ENCODE assay signal across 8 mouse cellular contexts in the genomic region with DNA sequence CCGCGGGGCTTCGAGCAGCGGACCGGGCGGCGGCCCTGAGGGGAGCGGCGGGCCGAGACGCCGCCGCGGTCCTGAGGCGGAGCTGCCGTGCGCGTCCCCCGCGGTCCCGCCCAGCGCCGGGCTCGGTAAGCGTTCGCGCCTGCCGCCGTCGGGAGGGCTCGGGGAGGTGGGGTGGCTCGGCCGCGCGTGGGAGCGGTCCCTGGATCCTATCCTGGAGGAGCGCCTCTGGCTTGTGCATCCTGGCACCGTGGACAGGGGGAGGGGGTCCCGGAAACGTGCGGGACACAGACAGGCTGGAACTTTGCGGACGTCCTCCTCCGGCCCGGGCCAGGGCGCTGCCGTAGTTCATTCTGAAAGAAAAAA. TPM values are rescaled to one million over a fixed set of nuclear protein-coding genes. Genes with fewer than 3 reads are reported as not detected.
DNase-seq lines count a peak whose midpoint lies in the region; ATAC-seq and TF ChIP-seq lines count a peak whose summit lies in the region.

No protein-coding gene starts in this region.

- H3K9me3 ChIP-seq in embryonic facial prominence, embryonic 12.5 days: no peaks in the 10 kb centered on the region
- H3K9me3 ChIP-seq in heart, embryonic 10.5 days: no peaks in the 10 kb centered on the region
- no peaks in the 10 kb centered on the region for H3K9me3 ChIP-seq in kidney, embryonic 14.5 days (ENCODE audit: control insufficient read depth, low read length)
- no peaks in the 10 kb centered on the region for H3K9me3 ChIP-seq in midbrain, embryonic 15.5 days
- H3K9me3 ChIP-seq in stomach, embryonic 15.5 days: no peaks in the 10 kb centered on the region

- H3K36me3 ChIP-seq in thymus, adult 2 months (ENCODE audit: control insufficient read depth, insufficient read depth, low read length): no peaks in the 10 kb centered on the region
- no peaks in the 10 kb centered on the region for H3K36me3 ChIP-seq in embryonic facial prominence, embryonic 12.5 days
- H3K36me3 ChIP-seq in heart, embryonic 10.5 days: no peaks in the 10 kb centered on the region
- H3K36me3 ChIP-seq in kidney, embryonic 14.5 days (ENCODE audit: control insufficient read depth, insufficient read depth, low read length): no peaks in the 10 kb centered on the region; the same call in 1 of the 2 replicates
- H3K36me3 ChIP-seq in midbrain, embryonic 15.5 days (replicated peaks): no peaks in the 10 kb centered on the region
- H3K36me3 ChIP-seq in stomach, embryonic 15.5 days: no peaks in the 10 kb centered on the region; the same call in 1 of the 2 replicates

- no peaks in the 10 kb centered on the region; the same call in 1 of the 2 replicates for H3K27me3 ChIP-seq in thymus, adult 2 months (ENCODE audit: control insufficient read depth, insufficient read depth, low read length)
- H3K27me3 ChIP-seq in embryonic facial prominence, embryonic 12.5 days: no peaks in the 10 kb centered on the region
- H3K27me3 ChIP-seq in heart, embryonic 10.5 days (ENCODE audit: insufficient read depth, poor library complexity, severe bottlenecking): peaks cover 10% of the 10 kb centered on the region; the same call in 1 of the 2 replicates
- H3K27me3 ChIP-seq in kidney, embryonic 14.5 days (ENCODE audit: control insufficient read depth, insufficient read depth, low read length): no peaks in the 10 kb centered on the region
- 0 out of 2 replicates have a peak, but pooled peaks cover 7% of the 10 kb centered on the region for H3K27me3 ChIP-seq in midbrain, embryonic 15.5 days (replicated peaks)
- no peaks in the 10 kb centered on the region for H3K27me3 ChIP-seq in stomach, embryonic 15.5 days (replicated peaks)

- ATAC-seq in embryonic facial prominence, embryonic 12.5 days (ENCODE audit: insufficient number of reproducible peaks, insufficient read depth, low FRiP score, low TSS enrichment): peak; percentile 74
- ATAC-seq in kidney, embryonic 14.5 days (ENCODE audit: low FRiP score, low TSS enrichment): peak; percentile 83
- peak; percentile 87 for ATAC-seq in midbrain, embryonic 15.5 days (replicated peaks)
- ATAC-seq in stomach, embryonic 15.5 days (ENCODE audit: insufficient read depth, low FRiP score, low read depth): peak; percentile 88

- no peak overlapping the region for H3K27ac ChIP-seq in thymus, adult 2 months (ENCODE audit: control insufficient read depth, insufficient read depth, low read length)
- peak overlapping the region; percentile 79 for H3K27ac ChIP-seq in embryonic facial prominence, embryonic 12.5 days
- H3K27ac ChIP-seq in heart, embryonic 10.5 days: peak overlapping the region; percentile 92
- H3K27ac ChIP-seq in kidney, embryonic 14.5 days (ENCODE audit: low read depth, low read length): peak overlapping the region; percentile 73; the same call in 1 of the 2 replicates
- peak overlapping the region; percentile 82 for H3K27ac ChIP-seq in midbrain, embryonic 15.5 days
- peak overlapping the region; percentile 89 for H3K27ac ChIP-seq in stomach, embryonic 15.5 days

- DNase-seq in thymus, adult 2 months: peak; percentile 73
- DNase-seq in thymus, postnatal 25 days: no peak
- peak; percentile 88 for DNase-seq in heart, embryonic 10.5 days (ENCODE audit: low spot score)
- DNase-seq in liver: peak; percentile 84

- H3K4me3 ChIP-seq in thymus, adult 2 months (ENCODE audit: control insufficient read depth, insufficient read depth, low read length): peak overlapping the region; percentile 93
- H3K4me3 ChIP-seq in embryonic facial prominence, embryonic 12.5 days: peak overlapping the region; percentile 84
- H3K4me3 ChIP-seq in heart, embryonic 10.5 days: peak overlapping the region; percentile 80
- peak overlapping the region; percentile 80 for H3K4me3 ChIP-seq in kidney, embryonic 14.5 days (ENCODE audit: low read length)
- H3K4me3 ChIP-seq in midbrain, embryonic 15.5 days: peak overlapping the region; percentile 70
- peak overlapping the region; percentile 88 for H3K4me3 ChIP-seq in stomach, embryonic 15.5 days (replicated peaks)

- peaks cover 15% of the 10 kb centered on the region for H3K4me1 ChIP-seq in thymus, adult 2 months (replicated peaks; ENCODE audit: control insufficient read depth, insufficient read depth, low read length)
- H3K4me1 ChIP-seq in embryonic facial prominence, embryonic 12.5 days: peaks cover 15% of the 10 kb centered on the region
- peaks cover 37% of the 10 kb centered on the region for H3K4me1 ChIP-seq in heart, embryonic 10.5 days
- peaks cover 14% of the 10 kb centered on the region for H3K4me1 ChIP-seq in kidney, embryonic 14.5 days (ENCODE audit: control insufficient read depth, insufficient read depth, low read length)
- peaks cover 43% of the 10 kb centered on the region for H3K4me1 ChIP-seq in midbrain, embryonic 15.5 days
- H3K4me1 ChIP-seq in stomach, embryonic 15.5 days: peaks cover 11% of the 10 kb centered on the region; the same call in 1 of the 2 replicates

- no peak for TF ChIP-seq CTCF in thymus, adult 2 months (IDR thresholded peaks at IDR 0.05; ENCODE audit: borderline replicate concordance, control insufficient read depth, extremely low read depth, insufficient read depth, low read length, poor library complexity)

- no peak for TF ChIP-seq POLR2A in thymus, adult 2 months (IDR thresholded peaks at IDR 0.05; ENCODE audit: control insufficient read depth, extremely low read depth, insufficient read depth, low read length, poor library complexity)

- peak overlapping the region; percentile 90 for H3K9ac ChIP-seq in embryonic facial prominence, embryonic 12.5 days
- peak overlapping the region; percentile 82 for H3K9ac ChIP-seq in kidney, embryonic 14.5 days (ENCODE audit: low read depth, low read length)
- peak overlapping the region; percentile 67 for H3K9ac ChIP-seq in midbrain, embryonic 15.5 days
- peak overlapping the region; percentile 70 for H3K9ac ChIP-seq in stomach, embryonic 15.5 days

- WGBS in thymus, adult 2 months: 1% methylated on average over 47 of the region's 47 CpGs
- under 1% methylated on average over 37 of the region's 47 CpGs for WGBS in embryonic facial prominence, embryonic 12.5 days
- under 1% methylated on average over 47 of the region's 47 CpGs for WGBS in heart, embryonic 10.5 days
- under 1% methylated on average over 46 of the region's 47 CpGs for WGBS in kidney, embryonic 14.5 days
- WGBS in midbrain, embryonic 15.5 days: under 1% methylated on average over 31 of the region's 47 CpGs
- WGBS in stomach, embryonic 15.5 days: under 1% methylated on average over 43 of the region's 47 CpGs

- H3K4me2 ChIP-seq in embryonic facial prominence, embryonic 12.5 days (replicated peaks): peak overlapping the region; percentile 78
- peak overlapping the region; percentile 71 for H3K4me2 ChIP-seq in kidney, embryonic 14.5 days (replicated peaks; ENCODE audit: low read depth, low read length)
- peak overlapping the region; percentile 80 for H3K4me2 ChIP-seq in midbrain, embryonic 15.5 days
- peak overlapping the region; percentile 93 for H3K4me2 ChIP-seq in stomach, embryonic 15.5 days

RNA-seq across cellular contexts. Expression of gene Ptpra, which starts 0.3 kb away (rescaled TPM):
- 109 and 113 TPM in 2 replicates for polyA plus RNA-seq in thymus, adult 2 months (2012; rRNA removed)
- polyA plus RNA-seq in embryonic facial prominence, embryonic 12.5 days (2016; fragmentation: Nextera tagmentation; extraction: Ambion mirVana): 129 and 131 TPM in 2 replicates
- 73.3 and 85.5 TPM in 2 replicates for polyA plus RNA-seq in heart, embryonic 10.5 days (2016; fragmentation: Nextera tagmentation; extraction: Ambion mirVana)
- polyA plus RNA-seq in kidney, embryonic 14.5 days (2014; fragmentation: Nextera tagmentation; extraction: Ambion mirVana): 64.3 and 107 TPM in 2 replicates
- 136 and 142 TPM in 2 replicates for polyA plus RNA-seq in midbrain, embryonic 15.5 days (2015; fragmentation: Nextera tagmentation; extraction: Ambion mirVana)
- polyA plus RNA-seq in stomach, embryonic 15.5 days (2015; fragmentation: Nextera tagmentation; extraction: Ambion mirVana): 85.2 and 88.2 TPM in 2 replicates

RNA-seq across cellular contexts. Expression of gene Pced1a, which starts 25.9 kb away (rescaled TPM):
- polyA plus RNA-seq in thymus, adult 2 months (2012; rRNA removed): 42.8 and 44.7 TPM in 2 replicates
- polyA plus RNA-seq in embryonic facial prominence, embryonic 12.5 days (2016; fragmentation: Nextera tagmentation; extraction: Ambion mirVana): 14.7 TPM in 2 replicates
- 8.2 and 13.6 TPM in 2 replicates for polyA plus RNA-seq in heart, embryonic 10.5 days (2016; fragmentation: Nextera tagmentation; extraction: Ambion mirVana)
- 13.0 and 15.0 TPM in 2 replicates for polyA plus RNA-seq in kidney, embryonic 14.5 days (2014; fragmentation: Nextera tagmentation; extraction: Ambion mirVana)
- polyA plus RNA-seq in midbrain, embryonic 15.5 days (2015; fragmentation: Nextera tagmentation; extraction: Ambion mirVana): 13.4 and 16.1 TPM in 2 replicates
- 11.1 and 14.0 TPM in 2 replicates for polyA plus RNA-seq in stomach, embryonic 15.5 days (2015; fragmentation: Nextera tagmentation; extraction: Ambion mirVana)

RNA-seq across cellular contexts. Expression of gene Vps16, which starts 26.3 kb away (rescaled TPM):
- polyA plus RNA-seq in thymus, adult 2 months (2012; rRNA removed): 189 and 213 TPM in 2 replicates
- 119 and 122 TPM in 2 replicates for polyA plus RNA-seq in embryonic facial prominence, embryonic 12.5 days (2016; fragmentation: Nextera tagmentation; extraction: Ambion mirVana)
- polyA plus RNA-seq in heart, embryonic 10.5 days (2016; fragmentation: Nextera tagmentation; extraction: Ambion mirVana): 84.5 and 91.1 TPM in 2 replicates
- 72.3 and 79.2 TPM in 2 replicates for polyA plus RNA-seq in kidney, embryonic 14.5 days (2014; fragmentation: Nextera tagmentation; extraction: Ambion mirVana)
- polyA plus RNA-seq in midbrain, embryonic 15.5 days (2015; fragmentation: Nextera tagmentation; extraction: Ambion mirVana): 108 and 111 TPM in 2 replicates
- 78.8 and 88.6 TPM in 2 replicates for polyA plus RNA-seq in stomach, embryonic 15.5 days (2015; fragmentation: Nextera tagmentation; extraction: Ambion mirVana)

RNA-seq across cellular contexts. Expression of gene Tmem239, which starts 44.1 kb away (rescaled TPM):
- polyA plus RNA-seq in thymus, adult 2 months (2012; rRNA removed): not detected in 2 replicates
- polyA plus RNA-seq in embryonic facial prominence, embryonic 12.5 days (2016; fragmentation: Nextera tagmentation; extraction: Ambion mirVana): 0.20 TPM in 1 of 2 replicates, not detected in the other
- not detected in 2 replicates for polyA plus RNA-seq in heart, embryonic 10.5 days (2016; fragmentation: Nextera tagmentation; extraction: Ambion mirVana)
- not detected in 2 replicates for polyA plus RNA-seq in kidney, embryonic 14.5 days (2014; fragmentation: Nextera tagmentation; extraction: Ambion mirVana)
- 0.22 TPM in 1 of 2 replicates, not detected in the other for polyA plus RNA-seq in midbrain, embryonic 15.5 days (2015; fragmentation: Nextera tagmentation; extraction: Ambion mirVana)
- polyA plus RNA-seq in stomach, embryonic 15.5 days (2015; fragmentation: Nextera tagmentation; extraction: Ambion mirVana): 0.10 TPM in 1 of 2 replicates, not detected in the other

RNA-seq across cellular contexts. Expression of gene 1700020A23Rik, which starts 45.4 kb away (rescaled TPM):
- 0.26 TPM in 1 of 2 replicates, not detected in the other for polyA plus RNA-seq in thymus, adult 2 months (2012; rRNA removed)
- polyA plus RNA-seq in embryonic facial prominence, embryonic 12.5 days (2016; fragmentation: Nextera tagmentation; extraction: Ambion mirVana): 0.60 TPM in 1 of 2 replicates, not detected in the other
- polyA plus RNA-seq in heart, embryonic 10.5 days (2016; fragmentation: Nextera tagmentation; extraction: Ambion mirVana): 0.28 TPM in 1 of 2 replicates, not detected in the other
- polyA plus RNA-seq in kidney, embryonic 14.5 days (2014; fragmentation: Nextera tagmentation; extraction: Ambion mirVana): 0.40 TPM in 1 of 2 replicates, not detected in the other
- polyA plus RNA-seq in midbrain, embryonic 15.5 days (2015; fragmentation: Nextera tagmentation; extraction: Ambion mirVana): 0.69 TPM in 1 of 2 replicates, not detected in the other
- not detected in 2 replicates for polyA plus RNA-seq in stomach, embryonic 15.5 days (2015; fragmentation: Nextera tagmentation; extraction: Ambion mirVana)
